Mouse (Mus musculus) heart, embryonic 16.5 days (tissue): ENCODE data around the gene Sipa1l1. TPM values are rescaled to one million over a fixed set of nuclear protein-coding genes. Genes with fewer than 3 reads are reported as not detected.

ENCODE experiments used
- ATAC-seq: fragments of 200-750 bp; cut with Nextera tagmentation; replicated peaks from 2 replicates; pipeline ENCODE4 v1.8.0; 2017; ENCODE audit warnings: moderate number of reproducible peaks; ENCODE audit not compliant: insufficient read depth, low FRiP score; ENCODE audit errors: extremely low read depth
- H3K27ac ChIP-seq: fragments of 300-500 bp; sonication (generic); 2 replicates; pipeline ENCODE4 v1.5.1; 2014; ENCODE audit warnings: mild to moderate bottlenecking, low read length, control low read depth, moderate library complexity
- H3K27me3 ChIP-seq: fragments of 300-500 bp; sonication (generic); 2 replicates; pipeline ENCODE4 v1.6.1; 2014; ENCODE audit warnings: low read length, mixed read lengths; ENCODE audit not compliant: control insufficient read depth, insufficient read depth
- H3K36me3 ChIP-seq: fragments of 300-500 bp; sonication (generic); 2 replicates; pipeline ENCODE4 v1.6.1; 2014; ENCODE audit not compliant: control insufficient read depth, insufficient read depth
- H3K4me1 ChIP-seq: fragments of 300-500 bp; sonication (generic); 2 replicates; pipeline ENCODE4 v1.6.1; 2014; ENCODE audit warnings: low read length, mixed read lengths; ENCODE audit not compliant: control insufficient read depth, insufficient read depth
- H3K4me2 ChIP-seq: fragments of 300-500 bp; sonication (generic); 2 replicates; pipeline ENCODE4 v1.6.1; 2014; ENCODE audit warnings: low read depth, mild to moderate bottlenecking, control low read depth, low read length
- H3K4me3 ChIP-seq: fragments of 300-500 bp; sonication (generic); 2 replicates; pipeline ENCODE4 v1.5.1; 2014; ENCODE audit warnings: mild to moderate bottlenecking, control low read depth, low read length
- H3K9ac ChIP-seq: fragments of 300-500 bp; sonication (generic); 2 replicates; pipeline ENCODE4 v1.6.1; 2014; ENCODE audit warnings: low read length, control low read depth
- H3K9me3 ChIP-seq: fragments of 300-500 bp; sonication (generic); replicated peaks from 2 replicates; pipeline ENCODE4 v1.6.1; 2016; ENCODE audit warnings: low read length; ENCODE audit not compliant: control insufficient read depth
- WGBS: fragments of 180-500 bp; shearing (Covaris S2); extraction: QIAGEN DNeasy Blood & Tissue Kit; methylation state at CpG from one replicate; pipeline ENCODE4 v1.1.7; 2014; 5-methylcytosine and 5-hydroxymethylcytosine counted together
- polyA plus RNA-seq: library from polyadenylated mRNA; unstranded; fragments of >200 nt; fragmentation: Nextera tagmentation; extraction: Ambion mirVana; gene quantifications from 2 replicates; pipeline ENCODE4 v1.2.1, GENCODE M21; 2015

Gene Sipa1l1
- polyA plus RNA-seq, 1 experiment from 2014 or later: 19.8 TPM

DNA sequence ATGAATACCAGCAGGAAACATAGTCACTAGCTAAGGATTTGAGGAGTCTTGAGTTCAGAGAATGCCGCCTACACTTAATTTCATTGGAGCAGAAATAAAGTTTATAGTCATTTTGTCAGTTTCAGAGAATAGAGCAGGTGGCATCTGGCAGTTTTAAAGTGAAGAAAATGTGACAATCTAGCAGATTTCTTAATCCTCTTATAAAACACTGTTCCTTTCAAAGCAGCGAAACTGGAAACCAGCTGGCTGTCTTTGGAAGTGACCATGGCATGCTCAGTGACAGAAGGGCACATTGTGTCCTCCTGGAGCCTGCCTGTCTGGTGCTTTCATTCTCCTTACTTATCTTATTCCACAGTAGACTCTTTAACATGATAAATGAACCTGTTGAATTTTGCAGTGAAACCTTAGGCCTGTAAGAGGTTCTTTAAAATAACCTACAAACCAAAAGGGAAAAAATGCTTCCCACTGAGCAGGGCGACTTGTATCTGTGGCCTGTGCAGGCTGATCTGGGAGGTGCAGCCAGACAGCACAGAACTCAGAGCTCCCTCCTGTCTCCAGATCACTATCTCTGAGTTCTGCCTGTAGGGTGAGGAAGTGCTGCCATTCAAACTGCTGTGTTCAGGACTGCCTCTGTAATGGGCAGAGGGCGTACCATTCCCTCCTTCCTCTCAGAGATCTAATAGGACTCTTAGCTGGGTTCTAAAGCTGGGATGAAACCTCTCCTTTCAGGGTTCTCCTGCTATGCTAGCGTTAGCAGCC is 200.5 kb downstream of the Sipa1l1 start:
- no peak for ATAC-seq
- WGBS: 63% methylated on average over 5 of the region's 5 CpGs
- Histone ChIP-seq H3K4me3 (no peak overlapping the region), H3K4me1 (peaks cover 16% of the 10 kb centered on the region), H3K27me3 (no peaks in the 10 kb centered on the region), H3K9ac (no peak overlapping the region), H3K27ac (no peak overlapping the region), H3K9me3 (no peaks in the 10 kb centered on the region), H3K36me3 (no peaks in the 10 kb centered on the region), H3K4me2 (no peak overlapping the region)

DNA sequence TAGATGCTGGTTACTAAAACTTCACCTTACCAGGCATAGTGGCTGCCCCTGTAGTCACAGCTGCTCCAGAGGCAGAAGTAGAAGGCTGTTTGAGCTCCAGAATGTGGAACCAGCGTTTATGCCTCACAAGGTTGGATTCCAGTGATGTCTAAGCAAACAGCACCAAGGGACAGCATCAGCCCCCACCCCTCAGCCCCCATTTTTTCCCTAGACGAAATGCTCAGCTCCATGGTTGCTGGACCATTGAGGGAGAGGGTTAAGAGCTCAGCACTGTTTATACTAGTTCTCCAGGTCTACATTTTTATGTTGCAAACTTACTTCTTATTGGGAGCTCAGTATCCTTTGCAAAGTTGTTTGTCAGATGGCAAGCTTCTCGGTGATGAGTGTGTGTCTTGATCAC is 202.1 kb downstream of the Sipa1l1 start:
- ATAC-seq: no peak
- WGBS: 79% methylated on average over 3 of the region's 3 CpGs

GRCm38 (mm10) chr12:82374020-82374419 is 204.9 kb downstream of the Sipa1l1 start:
- H3K27ac ChIP-seq: peak overlapping the region; percentile 79
- ATAC-seq: no peak
- no peak overlapping the region for H3K4me3 ChIP-seq
- peaks cover 9% of the 10 kb centered on the region for H3K4me1 ChIP-seq
- H3K4me2 ChIP-seq: no peak overlapping the region
- no peaks in the 10 kb centered on the region for H3K9me3 ChIP-seq
- H3K36me3 ChIP-seq: no peaks in the 10 kb centered on the region
- no peaks in the 10 kb centered on the region for H3K27me3 ChIP-seq
- no peak overlapping the region for H3K9ac ChIP-seq

More for the DNA sequence above, 202.1 kb downstream of the Sipa1l1 start:
- Histone ChIP-seq H3K27ac (no peak overlapping the region), H3K9ac (no peak overlapping the region), H3K36me3 (no peaks in the 10 kb centered on the region), H3K9me3 (no peaks in the 10 kb centered on the region), H3K4me2 (no peak overlapping the region), H3K4me1 (peaks cover 9% of the 10 kb centered on the region), H3K4me3 (no peak overlapping the region), H3K27me3 (no peaks in the 10 kb centered on the region)

GRCm38 (mm10) chr12:82382932-82383331 is 213.8 kb downstream of the Sipa1l1 start:
- Histone ChIP-seq H3K4me3 (no peak overlapping the region), H3K4me2 (no peak overlapping the region), H3K4me1 (peaks cover 5% of the 10 kb centered on the region), H3K27ac (no peak overlapping the region), H3K9ac (no peak overlapping the region), H3K27me3 (no peaks in the 10 kb centered on the region), H3K36me3 (peaks cover 5% of the 10 kb centered on the region; the same call in 1 of the 2 replicates), H3K9me3 (no peaks in the 10 kb centered on the region)
- no peak for ATAC-seq
- WGBS: 67% methylated on average over 3 of the region's 3 CpGs

- Histone ChIP-seq H3K4me3 (no peak overlapping the region), H3K36me3 (peaks cover 5% of the 10 kb centered on the region; the same call in 1 of the 2 replicates), H3K4me2 (no peak overlapping the region), H3K4me1 (peaks cover 5% of the 10 kb centered on the region), H3K27ac (no peak overlapping the region), H3K9ac (no peak overlapping the region), H3K27me3 (no peaks in the 10 kb centered on the region), H3K9me3 (no peaks in the 10 kb centered on the region)
- no peak for ATAC-seq
- WGBS: 91% methylated on average over 8 of the region's 8 CpGs
Observed at GRCm38 (mm10) chr12:82384719-82385118, 215.6 kb downstream of the Sipa1l1 start.

DNA sequence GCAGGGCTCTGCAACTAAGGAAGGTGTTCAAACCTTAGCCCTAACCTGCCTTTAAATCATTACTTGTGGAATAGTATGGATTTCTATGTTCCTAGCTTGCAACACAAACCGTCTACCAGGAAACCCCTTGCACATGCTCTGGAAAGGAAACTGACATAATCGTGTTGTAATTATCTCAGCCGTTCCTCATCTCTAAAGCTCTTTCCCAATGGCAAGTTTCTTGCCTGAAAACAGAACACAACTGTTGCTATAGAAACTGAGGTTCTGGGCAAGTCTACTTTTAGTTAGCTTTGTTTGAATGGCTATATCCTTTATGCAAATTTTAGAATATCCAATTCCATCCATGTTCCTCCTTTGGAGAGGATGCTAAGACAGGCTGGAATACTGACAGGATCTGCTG is 217.9 kb downstream of the Sipa1l1 start:
- Histone ChIP-seq H3K36me3 (peaks cover 5% of the 10 kb centered on the region; the same call in 1 of the 2 replicates), H3K27me3 (no peaks in the 10 kb centered on the region), H3K9me3 (no peaks in the 10 kb centered on the region), H3K9ac (no peak overlapping the region), H3K4me3 (no peak overlapping the region), H3K4me1 (peaks cover 5% of the 10 kb centered on the region), H3K4me2 (no peak overlapping the region), H3K27ac (peak overlapping the region; percentile 18; the same call in 1 of the 2 replicates)
- 66% methylated on average over 3 of the region's 3 CpGs for WGBS
- no peak for ATAC-seq

- 82% methylated on average over 3 of the region's 3 CpGs for WGBS
- peaks cover 5% of the 10 kb centered on the region; the same call in 1 of the 2 replicates for H3K36me3 ChIP-seq
- ATAC-seq: no peak
- no peak overlapping the region for H3K27ac ChIP-seq
- H3K4me1 ChIP-seq: no peaks in the 10 kb centered on the region
- no peak overlapping the region for H3K9ac ChIP-seq
- H3K4me2 ChIP-seq: no peak overlapping the region
- no peaks in the 10 kb centered on the region for H3K9me3 ChIP-seq
- H3K4me3 ChIP-seq: no peak overlapping the region
- no peaks in the 10 kb centered on the region for H3K27me3 ChIP-seq
Observed at GRCm38 (mm10) chr12:82387647-82388046, 218.5 kb downstream of the Sipa1l1 start.

- no peak overlapping the region for H3K4me2 ChIP-seq
- 0 out of 2 replicates have a peak, but pooled peaks cover 4% of the 10 kb centered on the region for H3K4me1 ChIP-seq
- H3K27me3 ChIP-seq: no peaks in the 10 kb centered on the region
- peaks cover 5% of the 10 kb centered on the region; the same call in 1 of the 2 replicates for H3K36me3 ChIP-seq
- no peaks in the 10 kb centered on the region for H3K9me3 ChIP-seq
- no peak overlapping the region for H3K4me3 ChIP-seq
- no peak overlapping the region for H3K9ac ChIP-seq
- no peak for ATAC-seq
- H3K27ac ChIP-seq: no peak overlapping the region
Observed at GRCm38 (mm10) chr12:82388144-82388543, 219.0 kb downstream of the Sipa1l1 start.

DNA sequence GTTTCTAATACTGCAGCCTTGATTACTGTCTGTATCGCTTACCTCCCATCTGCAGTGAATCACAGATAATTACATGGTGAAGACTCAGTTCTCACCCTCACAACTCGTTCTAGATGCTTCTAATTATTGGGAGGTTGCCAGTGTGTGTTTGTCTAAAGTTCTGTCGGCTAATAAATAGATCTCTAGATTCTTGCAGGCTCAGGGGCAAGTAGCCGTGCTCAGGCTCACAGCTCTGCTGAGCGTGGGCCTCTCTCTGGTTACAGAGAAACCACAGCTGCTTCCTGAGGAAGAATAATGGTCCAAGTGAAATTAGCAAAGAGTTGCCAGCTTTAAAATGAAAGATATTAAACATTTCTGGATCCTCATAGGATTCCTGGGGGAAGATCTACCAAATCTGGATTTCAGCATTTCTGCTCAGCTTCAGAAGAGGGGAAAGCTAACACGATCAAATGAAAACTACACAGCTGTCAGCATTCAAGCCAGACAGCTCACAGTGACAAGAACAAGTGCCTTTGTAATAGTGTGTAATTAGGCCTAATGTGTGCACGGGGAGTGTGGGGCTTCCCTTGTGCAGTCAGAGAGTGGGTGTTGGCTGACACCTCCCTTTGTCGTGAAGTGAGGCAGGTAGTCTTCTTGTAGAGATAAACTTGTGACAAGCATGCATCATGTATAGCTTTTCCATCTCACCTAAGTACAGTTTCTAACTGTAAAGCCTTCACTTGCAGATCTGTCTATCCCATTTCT is 225.2 kb downstream of the Sipa1l1 start:
- Histone ChIP-seq H3K4me1 (peaks cover 15% of the 10 kb centered on the region), H3K36me3 (no peaks in the 10 kb centered on the region; the same call in 1 of the 2 replicates), H3K27me3 (no peaks in the 10 kb centered on the region), H3K4me3 (no peak overlapping the region), H3K9ac (no peak overlapping the region), H3K9me3 (no peaks in the 10 kb centered on the region), H3K27ac (no peak overlapping the region), H3K4me2 (no peak overlapping the region)
- no peak for ATAC-seq
- WGBS: 36% methylated on average over 8 of the region's 8 CpGs
